ENCODE assay signal across 8 mouse cellular contexts in the genomic region with DNA sequence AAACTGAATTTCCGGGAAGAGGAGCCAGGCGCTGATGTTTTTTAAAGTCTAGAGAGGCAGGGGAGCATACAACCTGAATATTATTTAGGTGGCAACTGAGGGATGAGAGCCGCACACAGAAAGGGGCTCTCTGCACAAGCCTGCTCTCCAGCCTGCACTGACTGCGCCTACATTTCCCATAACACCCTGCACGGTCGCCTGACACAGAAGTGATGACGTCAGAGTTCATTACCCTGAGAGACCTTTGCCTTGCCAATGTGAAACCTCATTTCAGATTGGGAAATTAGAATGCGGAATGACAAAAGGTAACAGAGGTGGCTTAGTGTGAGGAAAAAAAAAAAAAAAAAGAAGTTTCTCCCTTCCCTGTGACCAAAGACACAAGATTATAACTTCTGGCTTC. TPM values are rescaled to one million over a fixed set of nuclear protein-coding genes. Genes with fewer than 3 reads are reported as not detected.
DNase-seq lines count a peak whose midpoint lies in the region; ATAC-seq and TF ChIP-seq lines count a peak whose summit lies in the region.

No protein-coding gene starts in this region.

- ATAC-seq in kidney, embryonic 15.5 days (replicated peaks; ENCODE audit: low FRiP score): no peak; the same call in 1 of the 2 replicates
- no peak for ATAC-seq in midbrain, postnatal 0 days (ENCODE audit: low FRiP score)

- 35% methylated on average over 8 of the region's 8 CpGs for WGBS in kidney, embryonic 15.5 days
- WGBS in hindbrain, embryonic 10.5 days: 36% methylated on average over 8 of the region's 8 CpGs
- 34% methylated on average over 8 of the region's 8 CpGs for WGBS in limb, embryonic 10.5 days
- WGBS in midbrain, postnatal 0 days: 31% methylated on average over 8 of the region's 8 CpGs
- 28% methylated on average over 8 of the region's 8 CpGs for WGBS in heart, embryonic 10.5 days

- H3K9me3 ChIP-seq in kidney, embryonic 15.5 days (replicated peaks): no peaks in the 10 kb centered on the region
- no peaks in the 10 kb centered on the region for H3K9me3 ChIP-seq in hindbrain, embryonic 10.5 days
- no peaks in the 10 kb centered on the region for H3K9me3 ChIP-seq in limb, embryonic 10.5 days (replicated peaks)
- H3K9me3 ChIP-seq in midbrain, postnatal 0 days (ENCODE audit: low read length): no peaks in the 10 kb centered on the region
- no peaks in the 10 kb centered on the region for H3K9me3 ChIP-seq in heart, embryonic 10.5 days

- H3K36me3 ChIP-seq in kidney, embryonic 15.5 days: no peaks in the 10 kb centered on the region
- no peaks in the 10 kb centered on the region for H3K36me3 ChIP-seq in hindbrain, embryonic 10.5 days
- H3K36me3 ChIP-seq in limb, embryonic 10.5 days: no peaks in the 10 kb centered on the region
- no peaks in the 10 kb centered on the region for H3K36me3 ChIP-seq in midbrain, postnatal 0 days (ENCODE audit: insufficient read depth, low read length)
- 0 out of 2 replicates have a peak, but pooled peaks cover under 1% of the 10 kb centered on the region for H3K36me3 ChIP-seq in heart, embryonic 10.5 days

- H3K27me3 ChIP-seq in kidney, embryonic 15.5 days: no peaks in the 10 kb centered on the region
- no peaks in the 10 kb centered on the region for H3K27me3 ChIP-seq in hindbrain, embryonic 10.5 days (ENCODE audit: insufficient read depth, poor library complexity, severe bottlenecking)
- no peaks in the 10 kb centered on the region for H3K27me3 ChIP-seq in limb, embryonic 10.5 days (ENCODE audit: low read depth, poor library complexity, severe bottlenecking)
- H3K27me3 ChIP-seq in midbrain, postnatal 0 days (ENCODE audit: insufficient read depth, low read length): no peaks in the 10 kb centered on the region
- no peaks in the 10 kb centered on the region for H3K27me3 ChIP-seq in heart, embryonic 10.5 days (ENCODE audit: insufficient read depth, poor library complexity, severe bottlenecking)

- no peak overlapping the region for H3K27ac ChIP-seq in kidney, embryonic 15.5 days
- no peak overlapping the region for H3K27ac ChIP-seq in hindbrain, embryonic 10.5 days
- H3K27ac ChIP-seq in limb, embryonic 10.5 days: no peak overlapping the region
- H3K27ac ChIP-seq in midbrain, postnatal 0 days (ENCODE audit: low read depth, low read length): no peak overlapping the region
- no peak overlapping the region for H3K27ac ChIP-seq in heart, embryonic 10.5 days

- DNase-seq in kidney, adult 11 months: peak; percentile 65
- peak; percentile 69 for DNase-seq in brain, embryonic 14.5 days (ENCODE audit: low read depth)
- DNase-seq in hindbrain, embryonic 10.5 days (ENCODE audit: low spot score): peak; percentile 33
- DNase-seq in limb, embryonic 10.5 days (ENCODE audit: low spot score): peak; percentile 33
- peak; percentile 68 for DNase-seq in midbrain, postnatal 0 days (ENCODE audit: low spot score)
- no peak for DNase-seq in spleen, adult 12 weeks (ENCODE audit: low spot score)
- no peak for DNase-seq in heart, embryonic 10.5 days (ENCODE audit: low spot score)

- H3K4me2 ChIP-seq in kidney, embryonic 15.5 days: no peak overlapping the region
- H3K4me2 ChIP-seq in midbrain, postnatal 0 days (ENCODE audit: low read depth, low read length, poor library complexity, severe bottlenecking): no peak overlapping the region

- H3K9ac ChIP-seq in kidney, embryonic 15.5 days: no peak overlapping the region
- no peak overlapping the region for H3K9ac ChIP-seq in midbrain, postnatal 0 days (replicated peaks; ENCODE audit: low read length, poor library complexity, severe bottlenecking)

- TF ChIP-seq POLR2A in brain, embryonic 14.5 days (IDR thresholded peaks at IDR 0.05; ENCODE audit: borderline replicate concordance, extremely low read depth, insufficient read depth, insufficient read length, poor library complexity, severe bottlenecking): no peak

- no peak for TF ChIP-seq CTCF in brain, embryonic 14.5 days (IDR thresholded peaks at IDR 0.05; ENCODE audit: borderline replicate concordance, extremely low read depth, insufficient read depth, insufficient read length)
- TF ChIP-seq CTCF in midbrain, postnatal 0 days (IDR thresholded peaks at IDR 0.05): no peak

- no peaks in the 10 kb centered on the region for H3K4me1 ChIP-seq in kidney, embryonic 15.5 days
- no peaks in the 10 kb centered on the region for H3K4me1 ChIP-seq in hindbrain, embryonic 10.5 days (replicated peaks)
- no peaks in the 10 kb centered on the region for H3K4me1 ChIP-seq in limb, embryonic 10.5 days
- no peaks in the 10 kb centered on the region for H3K4me1 ChIP-seq in midbrain, postnatal 0 days (ENCODE audit: insufficient read depth, low read length)
- no peaks in the 10 kb centered on the region for H3K4me1 ChIP-seq in heart, embryonic 10.5 days

- no peak overlapping the region for H3K4me3 ChIP-seq in kidney, embryonic 15.5 days (replicated peaks)
- no peak overlapping the region for H3K4me3 ChIP-seq in hindbrain, embryonic 10.5 days
- no peak overlapping the region for H3K4me3 ChIP-seq in limb, embryonic 10.5 days
- H3K4me3 ChIP-seq in midbrain, postnatal 0 days (ENCODE audit: low read depth, low read length): no peak overlapping the region
- no peak overlapping the region for H3K4me3 ChIP-seq in heart, embryonic 10.5 days

RNA-seq across cellular contexts. Expression of gene Atoh7, which starts 23.1 kb away (rescaled TPM):
- 0.10 TPM in 1 of 2 replicates, not detected in the other for polyA plus RNA-seq in kidney, embryonic 15.5 days (2015; fragmentation: Nextera tagmentation; extraction: Ambion mirVana)
- polyA plus RNA-seq in brain, embryonic 14.5 days (2012; rRNA removed): 0.54 and 3.1 TPM in 2 replicates
- polyA plus RNA-seq in hindbrain, embryonic 10.5 days (2016; fragmentation: Nextera tagmentation; extraction: Ambion mirVana): 0.16 and 0.41 TPM in 2 replicates
- polyA plus RNA-seq in limb, embryonic 10.5 days (2016; fragmentation: Nextera tagmentation; extraction: Ambion mirVana): 0.14 TPM in 2 replicates
- 0.99 and 4.4 TPM in 2 replicates for total RNA-seq in midbrain, postnatal 0 days (2014; rRNA removed)
- polyA plus RNA-seq in midbrain, postnatal 0 days (2015; fragmentation: Nextera tagmentation; extraction: Ambion mirVana): 4.8 and 6.0 TPM in 2 replicates
- polyA plus RNA-seq in heart, embryonic 10.5 days (2016; fragmentation: Nextera tagmentation; extraction: Ambion mirVana): not detected in 2 replicates

Comparison
In these comparisons a context has a peak if more than half of its experiments do, and no peak if none do; other contexts are left out.
1. DNase-seq: peak in kidney, adult 11 months (single experiment), brain, embryonic 14.5 days (single experiment), hindbrain, embryonic 10.5 days (single experiment), limb, embryonic 10.5 days (single experiment) and midbrain, postnatal 0 days (single experiment); none in spleen, adult 12 weeks (single experiment) and heart, embryonic 10.5 days (single experiment).